Comparison of ENCODE assay signal across 9 mouse cellular contexts in genomic region chr19:12010916-12011559, GRCm38 (mm10). TPM values are rescaled to one million over a fixed set of nuclear protein-coding genes. Genes with fewer than 3 reads are reported as not detected.
A peak's percentile ranks its signal among the peaks of the same experiment; 100 is the strongest.
DNase-seq lines count a peak whose midpoint lies in the region; ATAC-seq and TF ChIP-seq lines count a peak whose summit lies in the region.
"Had no signal": no experiment of that assay in that cellular context is flagged by ENCODE, and none has a peak within 500 bp of the region (broad histone marks: within the 10 kb centered on the region; RNA-seq: fewer than 3 reads in every experiment).

No protein-coding gene starts in this region.

- H3K27ac ChIP-seq in embryonic fibroblast, embryonic 13.5 days (ENCODE audit: insufficient read depth, low read length), result peak overlapping the region; percentile 85
- peak overlapping the region; percentile 87 for H3K27ac ChIP-seq in heart, embryonic 10.5 days
- H3K27ac ChIP-seq in kidney, embryonic 14.5 days (ENCODE audit: low read depth, low read length), result peak overlapping the region; percentile 89
- H3K27ac ChIP-seq in limb, embryonic 15.5 days, result peak overlapping the region; percentile 91
- H3K27ac ChIP-seq in midbrain, postnatal 0 days (ENCODE audit: low read depth, low read length), result peak overlapping the region; percentile 82

- no peak for TF ChIP-seq POLR2A in embryonic fibroblast, embryonic 13.5 days (IDR thresholded peaks at IDR 0.05; ENCODE audit: low read depth, low read length)

- DNase-seq in A20 (ENCODE audit: low read depth, low spot score), result peak; percentile 93
- peak; percentile 70 to 71 for DNase-seq in adrenal gland, postnatal 36 days
- DNase-seq in heart, embryonic 10.5 days (ENCODE audit: low spot score), result peak; percentile 88
- peak; percentile 97 for DNase-seq in midbrain, postnatal 0 days (ENCODE audit: low spot score)
- DNase-seq in spleen, postnatal 14 days (ENCODE audit: low spot score in 2 of 2), result peak; percentile 32 to 50

- H3K4me1 ChIP-seq in embryonic fibroblast, embryonic 13.5 days (ENCODE audit: control insufficient read depth, insufficient read depth, low read length), result 0 out of 2 replicates have a peak, but pooled peaks cover 4% of the 10 kb centered on the region
- peaks cover 16% of the 10 kb centered on the region; the same call in 1 of the 2 replicates for H3K4me1 ChIP-seq in heart, embryonic 10.5 days
- H3K4me1 ChIP-seq in kidney, embryonic 14.5 days (ENCODE audit: control insufficient read depth, insufficient read depth, low read length), result peaks cover 4% of the 10 kb centered on the region; the same call in 1 of the 2 replicates
- H3K4me1 ChIP-seq in limb, embryonic 15.5 days, result peaks cover 19% of the 10 kb centered on the region; the same call in 1 of the 2 replicates
- H3K4me1 ChIP-seq in midbrain, postnatal 0 days (ENCODE audit: insufficient read depth, low read length), result no peaks in the 10 kb centered on the region

- no peaks in the 10 kb centered on the region for H3K9me3 ChIP-seq in heart, embryonic 10.5 days
- H3K9me3 ChIP-seq in kidney, embryonic 14.5 days (ENCODE audit: control insufficient read depth, low read length), result no peaks in the 10 kb centered on the region
- no peaks in the 10 kb centered on the region for H3K9me3 ChIP-seq in limb, embryonic 15.5 days
- H3K9me3 ChIP-seq in midbrain, postnatal 0 days (ENCODE audit: low read length), result no peaks in the 10 kb centered on the region

- peak; percentile 50 for ATAC-seq in kidney, embryonic 14.5 days (ENCODE audit: low FRiP score, low TSS enrichment)
- peak; percentile 35; the same call in 1 of the 2 replicates for ATAC-seq in limb, embryonic 15.5 days (ENCODE audit: insufficient number of reproducible peaks, low FRiP score, low TSS enrichment, low read depth)
- peak; percentile 78 for ATAC-seq in midbrain, postnatal 0 days (ENCODE audit: low FRiP score)

- H3K27me3 ChIP-seq in heart, embryonic 10.5 days (ENCODE audit: insufficient read depth, poor library complexity, severe bottlenecking), result no peaks in the 10 kb centered on the region
- H3K27me3 ChIP-seq in kidney, embryonic 14.5 days (ENCODE audit: control insufficient read depth, insufficient read depth, low read length), result no peaks in the 10 kb centered on the region
- H3K27me3 ChIP-seq in limb, embryonic 15.5 days, result no peaks in the 10 kb centered on the region
- no peaks in the 10 kb centered on the region for H3K27me3 ChIP-seq in midbrain, postnatal 0 days (ENCODE audit: insufficient read depth, low read length)

- under 1% methylated on average over 26 of the region's 26 CpGs for WGBS in heart, embryonic 10.5 days
- under 1% methylated on average over 26 of the region's 26 CpGs for WGBS in kidney, embryonic 14.5 days
- WGBS in limb, embryonic 15.5 days, result under 1% methylated on average over 26 of the region's 26 CpGs
- under 1% methylated on average over 26 of the region's 26 CpGs for WGBS in midbrain, postnatal 0 days

- H3K4me3 ChIP-seq in embryonic fibroblast, embryonic 13.5 days (ENCODE audit: insufficient read depth, low read length), result peak overlapping the region; percentile 64
- peak overlapping the region; percentile 71 for H3K4me3 ChIP-seq in heart, embryonic 10.5 days
- peak overlapping the region; percentile 67 for H3K4me3 ChIP-seq in kidney, embryonic 14.5 days (ENCODE audit: low read length)
- peak overlapping the region; percentile 54 for H3K4me3 ChIP-seq in limb, embryonic 15.5 days
- H3K4me3 ChIP-seq in midbrain, postnatal 0 days (ENCODE audit: low read depth, low read length), result peak overlapping the region; percentile 59

- H3K4me2 ChIP-seq in kidney, embryonic 14.5 days (replicated peaks; ENCODE audit: low read depth, low read length), result peak overlapping the region; percentile 65
- peak overlapping the region; percentile 64 for H3K4me2 ChIP-seq in limb, embryonic 15.5 days
- H3K4me2 ChIP-seq in midbrain, postnatal 0 days (ENCODE audit: low read depth, low read length, poor library complexity, severe bottlenecking), result peak overlapping the region; percentile 68

- H3K9ac ChIP-seq in kidney, embryonic 14.5 days (ENCODE audit: low read depth, low read length), result peak overlapping the region; percentile 76; the same call in 1 of the 2 replicates
- peak overlapping the region; percentile 52 for H3K9ac ChIP-seq in limb, embryonic 15.5 days
- peak overlapping the region; percentile 71 for H3K9ac ChIP-seq in midbrain, postnatal 0 days (replicated peaks; ENCODE audit: low read length, poor library complexity, severe bottlenecking)

- no peak for TF ChIP-seq CTCF in embryonic fibroblast, embryonic 13.5 days (IDR thresholded peaks at IDR 0.05; ENCODE audit: borderline replicate concordance, insufficient read depth, low read length)
- TF ChIP-seq CTCF in midbrain, postnatal 0 days (IDR thresholded peaks at IDR 0.05), result no peak

- H3K36me3 ChIP-seq in heart, embryonic 10.5 days, result no peaks in the 10 kb centered on the region
- H3K36me3 ChIP-seq in kidney, embryonic 14.5 days (ENCODE audit: control insufficient read depth, insufficient read depth, low read length), result no peaks in the 10 kb centered on the region
- H3K36me3 ChIP-seq in limb, embryonic 15.5 days, result no peaks in the 10 kb centered on the region
- no peaks in the 10 kb centered on the region for H3K36me3 ChIP-seq in midbrain, postnatal 0 days (ENCODE audit: insufficient read depth, low read length)

RNA-seq across cellular contexts. Expression of gene Olfr1423, which starts 30.1 kb away (rescaled TPM):
- not detected for total RNA-seq in adrenal gland, postnatal 36 days (2021)
- polyA plus RNA-seq in embryonic fibroblast, embryonic 13.5 days (2011; ENCODE audit: insufficient read length, low read depth, missing spikeins), result not detected in 2 replicates
- 0.05 TPM in 1 of 2 replicates, not detected in the other for polyA plus RNA-seq in heart, embryonic 10.5 days (2016; fragmentation: Nextera tagmentation; extraction: Ambion mirVana)
- polyA plus RNA-seq in kidney, embryonic 14.5 days (2014; fragmentation: Nextera tagmentation; extraction: Ambion mirVana), result not detected in 2 replicates
- 0.03 TPM in 1 of 2 replicates, not detected in the other for polyA plus RNA-seq in limb, embryonic 15.5 days (2015; fragmentation: Nextera tagmentation; extraction: Ambion mirVana)
- total RNA-seq in midbrain, postnatal 0 days (2014; rRNA removed), result not detected in 2 replicates
- not detected in 2 replicates for polyA plus RNA-seq in midbrain, postnatal 0 days (2015; fragmentation: Nextera tagmentation; extraction: Ambion mirVana)
- total RNA-seq: adrenal gland, postnatal 4 days had no signal

RNA-seq across cellular contexts. Expression of gene Osbp, which starts 45.3 kb away (rescaled TPM):
- 100 to 1,000 TPM in 1 of 2 experiments, 10 to 100 TPM in 1; 81.5 to 117 TPM for total RNA-seq in adrenal gland, postnatal 36 days (2021)
- 49.4 and 54.4 TPM in 2 replicates for polyA plus RNA-seq in embryonic fibroblast, embryonic 13.5 days (2011; ENCODE audit: insufficient read length, low read depth, missing spikeins)
- polyA plus RNA-seq in heart, embryonic 10.5 days (2016; fragmentation: Nextera tagmentation; extraction: Ambion mirVana), result 4.7 and 5.8 TPM in 2 replicates
- 7.5 and 9.4 TPM in 2 replicates for polyA plus RNA-seq in kidney, embryonic 14.5 days (2014; fragmentation: Nextera tagmentation; extraction: Ambion mirVana)
- polyA plus RNA-seq in limb, embryonic 15.5 days (2015; fragmentation: Nextera tagmentation; extraction: Ambion mirVana), result 4.7 and 5.6 TPM in 2 replicates
- total RNA-seq in midbrain, postnatal 0 days (2014; rRNA removed), result 24.6 and 28.1 TPM in 2 replicates
- polyA plus RNA-seq in midbrain, postnatal 0 days (2015; fragmentation: Nextera tagmentation; extraction: Ambion mirVana), result 2.8 TPM in 2 replicates

RNA-seq across cellular contexts. Expression of gene Olfr1424, which starts 51.4 kb away (rescaled TPM):
- not detected for total RNA-seq in adrenal gland, postnatal 36 days (2021)
- not detected in 2 replicates for polyA plus RNA-seq in embryonic fibroblast, embryonic 13.5 days (2011; ENCODE audit: insufficient read length, low read depth, missing spikeins)
- not detected in 2 replicates for polyA plus RNA-seq in heart, embryonic 10.5 days (2016; fragmentation: Nextera tagmentation; extraction: Ambion mirVana)
- not detected in 2 replicates for polyA plus RNA-seq in kidney, embryonic 14.5 days (2014; fragmentation: Nextera tagmentation; extraction: Ambion mirVana)
- not detected in 2 replicates for polyA plus RNA-seq in limb, embryonic 15.5 days (2015; fragmentation: Nextera tagmentation; extraction: Ambion mirVana)
- not detected in 2 replicates for total RNA-seq in midbrain, postnatal 0 days (2014; rRNA removed)
- polyA plus RNA-seq in midbrain, postnatal 0 days (2015; fragmentation: Nextera tagmentation; extraction: Ambion mirVana), result not detected in 2 replicates
- total RNA-seq: adrenal gland, postnatal 4 days had no signal

Comparison
In these comparisons a context has a peak if more than half of its experiments do, and no peak if none do; other contexts are left out.
1. Peak in every context shown above with its lines: DNase-seq, ATAC-seq, H3K4me3 ChIP-seq and H3K27ac ChIP-seq.
2. DNase-seq: peak in every context shown above with its lines; median percentile 97 in midbrain, postnatal 0 days; 93 in A20; 88 in heart, embryonic 10.5 days; 70 in adrenal gland, postnatal 36 days; 41 in spleen, postnatal 14 days.